Mouse (Mus musculus): ENCODE data around the gene Fkbp7. TPM values are rescaled to one million over a fixed set of nuclear protein-coding genes. Genes with fewer than 3 reads are reported as not detected.
A peak's percentile ranks its signal among the peaks of the same experiment; 100 is the strongest.

Fkbp7 gene
- polyA plus RNA-seq (2015; fragmentation: Nextera tagmentation; extraction: Ambion mirVana) = 67.6 and 67.8 TPM in 2 replicates

GRCm38 (mm10) chr2:76672966-76673392 lies at the start of gene Fkbp7:
Gene Fkbp7, minus strand, starts transcription at chr2:76673116.
- H3K4me1 ChIP-seq (replicated peaks; ENCODE audit: insufficient read depth, low read length) = peaks cover 11% of the 10 kb centered on the region; the same call in 1 of the 2 replicates
- 2% methylated on average over 17 of the region's 17 CpGs for WGBS
- H3K27ac ChIP-seq = peak within 1 kb of the TSS; percentile 88
- H3K4me3 ChIP-seq (replicated peaks; ENCODE audit: low read depth, low read length) = peak within 1 kb of the TSS; percentile 50
- TF ChIP-seq CTCF (IDR thresholded peaks at IDR 0.05; ENCODE audit: low read depth) = no peak
- DNase-seq (ENCODE audit: low spot score) (peak; percentile 95), ATAC-seq (replicated peaks; ENCODE audit: low FRiP score, low read depth) (peak; percentile 93)
- no peaks in the 10 kb centered on the region for H3K27me3 ChIP-seq (ENCODE audit: insufficient read depth, low read length)
- 0 out of 2 replicates have a peak, but pooled peaks cover 4% of the 10 kb centered on the region for H3K36me3 ChIP-seq (ENCODE audit: insufficient read depth, low read length)
- H3K4me2 ChIP-seq (ENCODE audit: low read length) = peak within 1 kb of the TSS; percentile 70
- peak within 1 kb of the TSS; percentile 63 for H3K9ac ChIP-seq (ENCODE audit: low read depth, low read length)
- no peaks in the 10 kb centered on the region for H3K9me3 ChIP-seq (replicated peaks; ENCODE audit: low read length)

DNA sequence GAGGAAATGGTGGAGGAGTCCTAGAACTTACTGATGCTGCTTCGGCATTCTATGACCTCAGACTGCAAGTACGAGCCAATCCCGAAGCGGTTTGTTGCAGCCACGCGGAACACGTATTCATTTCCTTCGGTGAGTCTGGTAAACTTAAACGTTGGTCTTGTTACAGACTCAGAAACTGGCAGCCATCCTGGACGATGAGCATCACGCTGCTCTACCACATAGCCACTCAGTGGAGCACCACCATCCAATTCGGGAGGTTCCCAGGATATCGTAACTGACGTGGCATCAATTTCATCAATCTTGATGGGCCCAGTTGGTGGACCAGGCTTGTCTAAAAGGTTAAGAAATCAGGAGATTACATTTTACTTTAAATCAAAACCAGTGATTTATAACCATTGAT lies 46.7 kb upstream of the Fkbp7 start:
- Histone ChIP-seq H3K4me2 (ENCODE audit: low read length) (no peak overlapping the region), H3K9me3 (replicated peaks; ENCODE audit: low read length) (peaks cover under 1% of the 10 kb centered on the region; the same call in 1 of the 2 replicates), H3K4me3 (replicated peaks; ENCODE audit: low read depth, low read length) (no peak overlapping the region), H3K27me3 (ENCODE audit: insufficient read depth, low read length) (no peaks in the 10 kb centered on the region), H3K27ac (no peak overlapping the region), H3K9ac (ENCODE audit: low read depth, low read length) (no peak overlapping the region), H3K36me3 (ENCODE audit: insufficient read depth, low read length) (no peaks in the 10 kb centered on the region), H3K4me1 (replicated peaks; ENCODE audit: insufficient read depth, low read length) (no peaks in the 10 kb centered on the region)
- TF ChIP-seq CTCF (IDR thresholded peaks at IDR 0.05; ENCODE audit: low read depth) = no peak
- DNase-seq (ENCODE audit: low spot score) (no peak), ATAC-seq (replicated peaks; ENCODE audit: low FRiP score, low read depth) (no peak)
- WGBS = 97% methylated on average over 14 of the region's 14 CpGs

GRCm38 (mm10) chr2:76714984-76715383 lies 42.1 kb upstream of the Fkbp7 start:
- DNase-seq (ENCODE audit: low spot score) = no peak
- Histone ChIP-seq H3K36me3 (ENCODE audit: insufficient read depth, low read length) (no peaks in the 10 kb centered on the region), H3K4me1 (replicated peaks; ENCODE audit: insufficient read depth, low read length) (no peaks in the 10 kb centered on the region), H3K9ac (ENCODE audit: low read depth, low read length) (no peak overlapping the region), H3K4me2 (ENCODE audit: low read length) (no peak overlapping the region), H3K9me3 (replicated peaks; ENCODE audit: low read length) (peaks cover 20% of the 10 kb centered on the region; the same call in 1 of the 2 replicates), H3K4me3 (replicated peaks; ENCODE audit: low read depth, low read length) (no peak overlapping the region), H3K27ac (no peak overlapping the region), H3K27me3 (ENCODE audit: insufficient read depth, low read length) (no peaks in the 10 kb centered on the region)
- WGBS = 66% methylated on average over 8 of the region's 8 CpGs
- ATAC-seq (replicated peaks; ENCODE audit: low FRiP score, low read depth) = no peak
- TF ChIP-seq CTCF (IDR thresholded peaks at IDR 0.05; ENCODE audit: low read depth) = peak; percentile 41; the same call in 1 of the 2 replicates

DNA sequence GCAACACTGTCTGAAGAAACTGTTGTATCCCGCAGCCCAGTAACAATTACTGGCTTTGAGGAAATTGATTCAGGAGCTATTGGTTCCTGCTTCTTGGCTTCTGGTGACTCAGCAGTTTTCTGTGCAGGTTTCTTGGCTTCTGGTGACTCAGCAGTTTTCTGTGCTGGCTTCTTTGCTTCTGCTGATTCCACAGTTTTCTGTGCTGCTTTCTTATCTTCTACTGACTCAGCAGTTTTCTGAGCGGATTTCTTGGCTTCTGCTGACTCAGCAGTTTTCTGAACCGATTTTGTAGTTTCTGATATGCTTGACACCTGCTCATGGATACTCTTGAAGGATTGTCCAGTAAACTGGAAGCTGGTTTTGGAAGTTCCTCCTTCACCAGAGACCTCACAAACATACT lies 35.6 kb upstream of the Fkbp7 start:
- Histone ChIP-seq H3K27ac (no peak overlapping the region), H3K27me3 (ENCODE audit: insufficient read depth, low read length) (no peaks in the 10 kb centered on the region), H3K36me3 (ENCODE audit: insufficient read depth, low read length) (no peaks in the 10 kb centered on the region), H3K9me3 (replicated peaks; ENCODE audit: low read length) (peaks cover 22% of the 10 kb centered on the region; the same call in 1 of the 2 replicates), H3K4me2 (ENCODE audit: low read length) (no peak overlapping the region), H3K9ac (ENCODE audit: low read depth, low read length) (no peak overlapping the region), H3K4me3 (replicated peaks; ENCODE audit: low read depth, low read length) (no peak overlapping the region), H3K4me1 (replicated peaks; ENCODE audit: insufficient read depth, low read length) (no peaks in the 10 kb centered on the region)
- ATAC-seq (replicated peaks; ENCODE audit: low FRiP score, low read depth) (no peak), DNase-seq (ENCODE audit: low spot score) (no peak)
- TF ChIP-seq CTCF (IDR thresholded peaks at IDR 0.05; ENCODE audit: low read depth) = no peak
- 87% methylated on average over 3 of the region's 3 CpGs for WGBS

DNA sequence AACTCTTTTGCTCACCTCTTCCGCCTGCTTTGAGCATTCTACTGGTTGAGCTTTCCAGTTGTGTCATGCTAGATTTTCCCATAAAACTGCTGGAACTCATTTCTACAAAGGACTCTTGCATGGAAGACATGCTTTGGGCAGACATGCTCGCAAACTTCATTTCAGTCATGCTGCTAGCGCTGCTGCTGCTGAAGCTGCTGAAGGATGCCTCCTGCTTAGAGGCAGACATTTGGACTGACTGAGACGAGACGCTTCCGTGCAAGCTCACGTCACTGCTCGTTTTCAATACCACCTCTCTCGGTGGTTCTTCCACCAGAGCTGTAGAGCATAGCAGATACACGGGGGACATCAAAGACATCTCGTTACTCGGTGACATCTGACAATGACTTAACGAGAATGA lies 32.7 kb upstream of the Fkbp7 start:
- Histone ChIP-seq H3K27me3 (ENCODE audit: insufficient read depth, low read length) (no peaks in the 10 kb centered on the region), H3K27ac (no peak overlapping the region), H3K9ac (ENCODE audit: low read depth, low read length) (no peak overlapping the region), H3K4me2 (ENCODE audit: low read length) (no peak overlapping the region), H3K4me1 (replicated peaks; ENCODE audit: insufficient read depth, low read length) (no peaks in the 10 kb centered on the region), H3K4me3 (replicated peaks; ENCODE audit: low read depth, low read length) (no peak overlapping the region), H3K36me3 (ENCODE audit: insufficient read depth, low read length) (no peaks in the 10 kb centered on the region), H3K9me3 (replicated peaks; ENCODE audit: low read length) (peaks cover 6% of the 10 kb centered on the region; the same call in 1 of the 2 replicates)
- WGBS = 92% methylated on average over 13 of the region's 13 CpGs
- ATAC-seq (replicated peaks; ENCODE audit: low FRiP score, low read depth) (no peak), DNase-seq (ENCODE audit: low spot score) (no peak)
- no peak for TF ChIP-seq CTCF (IDR thresholded peaks at IDR 0.05; ENCODE audit: low read depth)

- WGBS = 88% methylated on average over 5 of the region's 5 CpGs
- no peak for TF ChIP-seq CTCF (IDR thresholded peaks at IDR 0.05; ENCODE audit: low read depth)
- Histone ChIP-seq H3K9ac (ENCODE audit: low read depth, low read length) (no peak overlapping the region), H3K36me3 (ENCODE audit: insufficient read depth, low read length) (peaks cover 2% of the 10 kb centered on the region; the same call in 1 of the 2 replicates), H3K27me3 (ENCODE audit: insufficient read depth, low read length) (no peaks in the 10 kb centered on the region), H3K4me3 (replicated peaks; ENCODE audit: low read depth, low read length) (no peak overlapping the region), H3K4me2 (ENCODE audit: low read length) (no peak overlapping the region), H3K4me1 (replicated peaks; ENCODE audit: insufficient read depth, low read length) (no peaks in the 10 kb centered on the region), H3K9me3 (replicated peaks; ENCODE audit: low read length) (no peaks in the 10 kb centered on the region), H3K27ac (no peak overlapping the region)
- DNase-seq (ENCODE audit: low spot score) = no peak
- ATAC-seq (replicated peaks; ENCODE audit: low FRiP score, low read depth) = no peak
These were observed 29.8 kb upstream of the Fkbp7 start for GRCm38 (mm10) chr2:76702751-76703150.

DNA sequence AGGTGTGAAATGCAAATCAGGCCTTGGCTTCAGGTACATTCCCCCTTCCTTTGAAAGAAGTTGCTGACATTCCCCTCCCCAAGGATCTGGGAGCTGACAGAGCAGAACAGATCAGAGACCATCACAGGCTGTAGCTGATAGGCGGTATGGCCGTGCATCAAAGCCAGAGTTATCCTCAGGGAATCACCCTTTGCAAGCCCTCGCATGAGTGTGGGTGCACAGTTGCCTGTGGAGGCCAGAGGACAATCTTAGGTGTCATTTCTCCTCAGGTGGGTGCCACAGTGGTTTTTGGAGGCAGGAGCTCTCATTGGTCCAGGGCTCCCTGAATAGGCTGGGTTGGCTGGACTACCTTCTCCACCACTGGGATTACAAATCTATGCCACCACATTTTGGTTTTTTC lies 29.3 kb upstream of the Fkbp7 start:
- H3K4me2 ChIP-seq (ENCODE audit: low read length) = no peak overlapping the region
- H3K9ac ChIP-seq (ENCODE audit: low read depth, low read length) = no peak overlapping the region
- no peak overlapping the region for H3K4me3 ChIP-seq (replicated peaks; ENCODE audit: low read depth, low read length)
- no peaks in the 10 kb centered on the region for H3K4me1 ChIP-seq (replicated peaks; ENCODE audit: insufficient read depth, low read length)
- ATAC-seq (replicated peaks; ENCODE audit: low FRiP score, low read depth) (no peak), DNase-seq (ENCODE audit: low spot score) (no peak)
- no peak overlapping the region for H3K27ac ChIP-seq
- 86% methylated on average over 3 of the region's 3 CpGs for WGBS
- H3K9me3 ChIP-seq (replicated peaks; ENCODE audit: low read length) = no peaks in the 10 kb centered on the region
- H3K27me3 ChIP-seq (ENCODE audit: insufficient read depth, low read length) = no peaks in the 10 kb centered on the region
- peaks cover 8% of the 10 kb centered on the region; the same call in 1 of the 2 replicates for H3K36me3 ChIP-seq (ENCODE audit: insufficient read depth, low read length)
- TF ChIP-seq CTCF (IDR thresholded peaks at IDR 0.05; ENCODE audit: low read depth) = no peak

Data from kidney, postnatal 0 days (tissue).